Mouse (Mus musculus) heart, adult 9 months (tissue): ENCODE results near the gene Ptn.
A peak's percentile ranks its signal among the peaks of the same experiment; 100 is the strongest.
"Not testable (repeated sequence)": the region's sequence is repeated elsewhere in the genome, so short reads cannot be mapped to it uniquely, and the experiment has no call there.

ENCODE experiments used
- DNase-seq, 2 experiments: peaks; one replicate each; pipeline ENCODE4 v3.0.0; 2022; ENCODE audit warnings: low spot score in 2 of 2

Ptn gene

GRCm38 (mm10) chr6:36755001-36755885 is 54.8 kb downstream of the Ptn start:
- no peak for DNase-seq

GRCm38 (mm10) chr6:36752887-36753286 is 57.1 kb downstream of the Ptn start:
- no peak for DNase-seq

- DNase-seq = no peak
Measured at GRCm38 (mm10) chr6:36739811-36740210, 70.2 kb downstream of the Ptn start.

GRCm38 (mm10) chr6:36736763-36737162 is 73.3 kb downstream of the Ptn start:
- DNase-seq = no peak

GRCm38 (mm10) chr6:36735622-36736021 is 74.4 kb downstream of the Ptn start:
- not testable (repeated sequence) for DNase-seq

- DNase-seq = not testable (repeated sequence)
Measured at GRCm38 (mm10) chr6:36729811-36730210, 80.2 kb downstream of the Ptn start.

- no peak for DNase-seq
Measured at GRCm38 (mm10) chr6:36728079-36728478, 81.9 kb downstream of the Ptn start.

GRCm38 (mm10) chr6:36725509-36726160 is 84.4 kb downstream of the Ptn start:
- no peak for DNase-seq

- no peak for DNase-seq
Measured at GRCm38 (mm10) chr6:36722769-36723549, 87.1 kb downstream of the Ptn start.

GRCm38 (mm10) chr6:36713329-36713728 is 96.7 kb downstream of the Ptn start:
- DNase-seq = no peak

- DNase-seq = no peak
Measured at GRCm38 (mm10) chr6:36695481-36695880, 114.5 kb downstream of the Ptn start.

- DNase-seq = peak in 1 of 2 experiments; percentile 11
Measured at GRCm38 (mm10) chr6:36691497-36691896, 118.5 kb downstream of the Ptn start.

- DNase-seq = no peak
Measured at GRCm38 (mm10) chr6:36690941-36691340, 119.1 kb downstream of the Ptn start.

GRCm38 (mm10) chr6:36676710-36677691 is 133.0 kb downstream of the Ptn start:
- peak in 1 of 2 experiments; percentile 2 for DNase-seq

GRCm38 (mm10) chr6:36672399-36673221 is 137.4 kb downstream of the Ptn start:
- DNase-seq = no peak

- no peak for DNase-seq
Measured at GRCm38 (mm10) chr6:36671274-36671673, 138.7 kb downstream of the Ptn start.
